Mouse (Mus musculus) kidney, adult 8-10 months (tissue): Measurements from ENCODE around the gene Atxn1.

Experiments
- DNase-seq, 2 experiments: peaks; one replicate each; pipeline ENCODE4 v3.0.0; 2022

Gene Atxn1

GRCm38 (mm10) chr13:45891073-45891472 is 73.7 kb downstream of the Atxn1 start:
- no peak for DNase-seq

- no peak for DNase-seq
These were observed 75.7 kb downstream of the Atxn1 start for GRCm38 (mm10) chr13:45888953-45889749.

GRCm38 (mm10) chr13:45884878-45885277 is 79.9 kb downstream of the Atxn1 start:
- DNase-seq = no peak

GRCm38 (mm10) chr13:45883791-45884238 is 81.0 kb downstream of the Atxn1 start:
- no peak for DNase-seq

- no peak for DNase-seq
These were observed 81.8 kb downstream of the Atxn1 start for GRCm38 (mm10) chr13:45882976-45883440.

GRCm38 (mm10) chr13:45880543-45880845 is 84.3 kb downstream of the Atxn1 start:
- no peak for DNase-seq

GRCm38 (mm10) chr13:45879746-45880542 is 84.9 kb downstream of the Atxn1 start:
- no peak for DNase-seq

- no peak for DNase-seq
These were observed 87.9 kb downstream of the Atxn1 start for GRCm38 (mm10) chr13:45876939-45877338.

- no peak for DNase-seq
These were observed 88.4 kb downstream of the Atxn1 start for GRCm38 (mm10) chr13:45876368-45876760.

GRCm38 (mm10) chr13:45875686-45876367 is 89.0 kb downstream of the Atxn1 start:
- DNase-seq = no peak

GRCm38 (mm10) chr13:45874196-45874595 is 90.6 kb downstream of the Atxn1 start:
- no peak for DNase-seq

GRCm38 (mm10) chr13:45872966-45873365 is 91.8 kb downstream of the Atxn1 start:
- DNase-seq = no peak

GRCm38 (mm10) chr13:45872041-45872746 is 92.6 kb downstream of the Atxn1 start:
- DNase-seq = peak in 1 of 2 experiments; percentile 28

GRCm38 (mm10) chr13:45871554-45871953 is 93.3 kb downstream of the Atxn1 start:
- DNase-seq = no peak

- DNase-seq = no peak
These were observed 95.9 kb downstream of the Atxn1 start for GRCm38 (mm10) chr13:45868886-45869285.

- no peak for DNase-seq
These were observed 97.5 kb downstream of the Atxn1 start for GRCm38 (mm10) chr13:45867273-45867672.

- DNase-seq = no peak
These were observed 98.1 kb downstream of the Atxn1 start for GRCm38 (mm10) chr13:45866615-45867245.

GRCm38 (mm10) chr13:45865620-45866019 is 99.2 kb downstream of the Atxn1 start:
- DNase-seq = no peak

GRCm38 (mm10) chr13:45863779-45864178 is 101.0 kb downstream of the Atxn1 start:
- no peak for DNase-seq

- DNase-seq = no peak
These were observed 102.8 kb downstream of the Atxn1 start for GRCm38 (mm10) chr13:45861885-45862605.

GRCm38 (mm10) chr13:45861098-45861580 is 103.7 kb downstream of the Atxn1 start:
- no peak for DNase-seq
